In the genomic region with DNA sequence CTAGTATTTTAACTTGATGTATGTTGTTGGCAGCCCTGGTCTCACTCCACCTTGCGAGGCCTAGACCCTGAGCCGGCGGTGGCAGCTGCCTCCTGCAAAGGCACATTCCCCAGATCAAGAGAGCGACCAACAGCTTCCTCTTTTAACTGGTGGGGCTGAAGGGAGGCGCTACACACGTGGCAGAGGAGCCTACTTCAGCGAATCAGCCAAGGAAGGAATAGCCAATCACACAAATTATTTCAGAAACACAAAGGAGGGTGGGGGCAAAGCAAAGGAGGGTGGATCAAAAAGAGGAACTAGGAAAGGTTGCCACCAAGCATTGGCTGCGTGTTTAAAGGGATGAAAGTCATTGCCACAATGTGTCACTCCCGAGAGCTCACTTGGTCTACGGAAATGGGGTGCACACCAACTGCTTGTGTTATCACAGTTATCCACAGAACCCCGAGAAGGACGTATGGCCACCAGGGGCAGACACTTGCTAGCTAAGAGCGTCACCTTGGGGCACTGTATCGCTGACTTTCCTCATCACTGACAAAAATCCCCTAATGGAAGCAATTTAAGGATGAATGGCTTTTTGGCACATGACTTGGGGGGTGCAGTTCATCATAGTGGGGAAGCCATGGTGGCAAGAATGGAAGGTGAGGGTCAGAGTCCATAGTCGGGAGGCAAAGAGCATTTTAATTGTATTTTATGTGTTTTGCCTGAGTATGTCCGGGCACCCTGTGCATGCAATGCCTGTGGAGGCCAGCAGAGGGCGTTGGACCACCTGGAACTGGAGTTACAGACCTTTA, we compare ENCODE assay signal across 10 mouse cellular contexts. TPM values are rescaled to one million over a fixed set of nuclear protein-coding genes. Genes with fewer than 3 reads are reported as not detected.
DNase-seq lines count a peak whose midpoint lies in the region; ATAC-seq and TF ChIP-seq lines count a peak whose summit lies in the region.
"Had no signal": no experiment of that assay in that cellular context is flagged by ENCODE, and none has a peak within 500 bp of the region (broad histone marks: within the 10 kb centered on the region; RNA-seq: fewer than 3 reads in every experiment).

No protein-coding gene starts in this region.

- intact Hi-C loops in heart, postnatal 36 days (cut with DNase I) = no loop called here

- no peaks in the 10 kb centered on the region for H3K27me3 ChIP-seq in lung, embryonic 14.5 days (ENCODE audit: insufficient read depth, low read length)
- H3K27me3 ChIP-seq: neural tube, embryonic 13.5 days had no signal

- peaks cover 5% of the 10 kb centered on the region; the same call in 1 of the 2 replicates for H3K4me1 ChIP-seq in lung, embryonic 14.5 days (ENCODE audit: insufficient read depth)

- TF ChIP-seq CTCF in lung, embryonic 14.5 days (IDR thresholded peaks at IDR 0.05; ENCODE audit: low read depth) = peak; percentile 53

- H3K4me2 ChIP-seq in lung, embryonic 14.5 days = no peak overlapping the region
- H3K4me2 ChIP-seq: neural tube, embryonic 13.5 days had no signal

- no peaks in the 10 kb centered on the region for H3K9me3 ChIP-seq in lung, embryonic 14.5 days (ENCODE audit: low read depth, low read length)

- no peak overlapping the region for H3K9ac ChIP-seq in lung, embryonic 14.5 days
- H3K9ac ChIP-seq: neural tube, embryonic 13.5 days had no signal

- no peaks in the 10 kb centered on the region for H3K36me3 ChIP-seq in lung, embryonic 14.5 days (ENCODE audit: insufficient read depth)
- H3K36me3 ChIP-seq: neural tube, embryonic 13.5 days had no signal

- ATAC-seq in activated CD4-positive, CD25-positive, alpha-beta regulatory T cell, adult 4 months = peak; percentile 54
- no peak for ATAC-seq in lung, embryonic 14.5 days (ENCODE audit: insufficient read depth)
- ATAC-seq in frontal cortex, adult (ENCODE audit: low TSS enrichment) = no peak
- ATAC-seq: intestine, embryonic 16.5 days had no signal

- no peak overlapping the region for H3K27ac ChIP-seq in lung, embryonic 14.5 days (ENCODE audit: low read depth)
- H3K27ac ChIP-seq: neural tube, embryonic 13.5 days had no signal

- H3K4me3 ChIP-seq in lung, embryonic 14.5 days (ENCODE audit: low read depth, low read length) = no peak overlapping the region
- H3K4me3 ChIP-seq: neural tube, embryonic 13.5 days had no signal

- DNase-seq in heart, adult 11 months = peak; percentile 94
- no peak for DNase-seq in heart, postnatal 36 days
- no peak for DNase-seq in lung, embryonic 14.5 days
- DNase-seq in spleen, postnatal 36 days (ENCODE audit: low spot score in 2 of 2) = peak; percentile 83 to 91
- DNase-seq in cerebellum, adult 11-12 months = no peak
- no peak for DNase-seq in layer of hippocampus, postnatal 36 days

- WGBS in lung, embryonic 14.5 days = 84% methylated on average over 17 of the region's 17 CpGs

RNA-seq across cellular contexts. Expression of a gene that starts 20.1 kb away (rescaled TPM):
- total RNA-seq in heart, postnatal 36 days (2021) = 10 to 100 TPM in 1 of 2 experiments, 1 to 10 TPM in 1; 9.3 to 20.3 TPM
- polyA plus RNA-seq in activated CD4-positive, CD25-positive, alpha-beta regulatory T cell, adult 4 months (2017; shearing (Covaris generic)) = 10 to 100 TPM; 11.9 to 13.0 TPM
- polyA plus RNA-seq in lung, embryonic 14.5 days (2014; fragmentation: Nextera tagmentation; extraction: Ambion mirVana) = 28.9 and 31.3 TPM in 2 replicates
- total RNA-seq in layer of hippocampus, postnatal 36 days (2021) = 10 to 100 TPM; 24.2 to 25.9 TPM

Comparison
In these comparisons a context has a peak if more than half of its experiments do, and no peak if none do; other contexts are left out.
1. DNase-seq: peak in heart, adult 11 months (single experiment) and spleen, postnatal 36 days (2 of 2); none in heart, postnatal 36 days (0 of 2), lung, embryonic 14.5 days (single experiment), cerebellum, adult 11-12 months (single experiment) and layer of hippocampus, postnatal 36 days (0 of 2).